Mouse (Mus musculus) heart, postnatal 0 days (tissue): ENCODE data around the gene Cdh13. TPM values are rescaled to one million over a fixed set of nuclear protein-coding genes. Genes with fewer than 3 reads are reported as not detected.
A peak's percentile ranks its signal among the peaks of the same experiment; 100 is the strongest.

ENCODE experiments used
- ATAC-seq: fragments of 200-750 bp; cut with Nextera tagmentation; 2 replicates; pipeline ENCODE4 v1.8.0; 2017; ENCODE audit warnings: low read depth, moderate number of reproducible peaks, moderate library complexity; ENCODE audit not compliant: insufficient read depth
- DNase-seq: peaks from one replicate; pipeline ENCODE4 v3.0.0-alpha.2; 2016; ENCODE audit warnings: low spot score
- H3K27ac ChIP-seq: fragments of 300-500 bp; sonication (generic); 2 replicates; pipeline ENCODE4 v1.5.1; 2014; ENCODE audit warnings: low read depth, mild to moderate bottlenecking
- H3K27me3 ChIP-seq: fragments of 300-500 bp; sonication (generic); 2 replicates; pipeline ENCODE4 v1.6.1; 2014; ENCODE audit warnings: low read length, mixed read lengths; ENCODE audit not compliant: control insufficient read depth, insufficient read depth
- H3K36me3 ChIP-seq: fragments of 300-500 bp; sonication (generic); replicated peaks from 2 replicates; pipeline ENCODE4 v1.6.1; 2014; ENCODE audit warnings: low read length, mixed read lengths; ENCODE audit not compliant: control insufficient read depth, insufficient read depth
- H3K4me1 ChIP-seq: fragments of 300-500 bp; sonication (generic); 2 replicates; pipeline ENCODE4 v1.6.1; 2014; ENCODE audit warnings: antibody characterized with exemption; ENCODE audit not compliant: control insufficient read depth, insufficient read depth
- H3K4me2 ChIP-seq: fragments of 300-500 bp; sonication (generic); 2 replicates; pipeline ENCODE4 v1.6.1; 2014; ENCODE audit warnings: low read depth, mild to moderate bottlenecking, low read length, moderate library complexity
- H3K4me3 ChIP-seq: fragments of 300-500 bp; sonication (generic); 2 replicates; pipeline ENCODE4 v1.5.1; 2014; ENCODE audit warnings: low read depth, low read length
- H3K9ac ChIP-seq: fragments of 300-500 bp; sonication (generic); replicated peaks from 2 replicates; pipeline ENCODE4 v1.6.1; 2014; ENCODE audit warnings: low read depth, low read length, mixed read lengths
- H3K9me3 ChIP-seq: fragments of 300-500 bp; sonication (generic); replicated peaks from 2 replicates; pipeline ENCODE4 v1.6.1; 2016; ENCODE audit warnings: low read length; ENCODE audit not compliant: control insufficient read depth
- CTCF ChIP-seq: IDR thresholded peaks from 2 replicates; pipeline ENCODE4 v1.5.1; 2016; ENCODE audit warnings: antibody characterized with exemption, control low read depth, low read depth
- EP300 ChIP-seq: IDR thresholded peaks from 2 replicates; pipeline ENCODE4 v1.6.1; 2016; ENCODE audit warnings: antibody characterized with exemption, low read depth
- WGBS: fragments of 180-500 bp; shearing (Covaris S2); extraction: QIAGEN DNeasy Blood & Tissue Kit; methylation state at CpG from one replicate; pipeline ENCODE4 v1.1.7; 2014; 5-methylcytosine and 5-hydroxymethylcytosine counted together
- polyA plus RNA-seq: library from polyadenylated mRNA; unstranded; fragments of >200 nt; fragmentation: Nextera tagmentation; extraction: Ambion mirVana; gene quantifications from 2 replicates; pipeline ENCODE4 v1.2.1, GENCODE M21; 2015
- total RNA-seq: library from RNA; depleted of rRNA; stranded (reverse); fragments of >200 nt; gene quantifications from 2 replicates; pipeline ENCODE4 v1.2.3, GENCODE M21; 2014; ENCODE audit warnings: low replicate concordance

Cdh13 gene
- total and polyA plus RNA-seq, 2 experiments from 2014 or later: 109 to 136 TPM

- H3K36me3 ChIP-seq: no peaks in the 10 kb centered on the region
- TF ChIP-seq CTCF: no peak
- TF ChIP-seq EP300: no peak
- H3K9me3 ChIP-seq: no peaks in the 10 kb centered on the region
- no peaks in the 10 kb centered on the region for H3K27me3 ChIP-seq
- no peak for DNase-seq
- H3K9ac ChIP-seq: no peak overlapping the region
- no peak overlapping the region for H3K4me3 ChIP-seq
- H3K4me1 ChIP-seq: no peaks in the 10 kb centered on the region
- no peak overlapping the region for H3K4me2 ChIP-seq
- ATAC-seq: no peak
- no peak overlapping the region for H3K27ac ChIP-seq
- 82% methylated on average over 2 of the region's 2 CpGs for WGBS
Observed at GRCm38 (mm10) chr8:119039358-119039757, 755.8 kb downstream of the Cdh13 start.

GRCm38 (mm10) chr8:119057876-119058275 lies 774.3 kb downstream of the Cdh13 start:
- H3K9me3 ChIP-seq: no peaks in the 10 kb centered on the region
- H3K4me3 ChIP-seq: no peak overlapping the region
- no peak overlapping the region for H3K9ac ChIP-seq
- DNase-seq (no peak), ATAC-seq (no peak)
- H3K27ac ChIP-seq: no peak overlapping the region
- TF ChIP-seq CTCF (no peak), EP300 (no peak)
- H3K36me3 ChIP-seq: no peaks in the 10 kb centered on the region
- no peak overlapping the region for H3K4me2 ChIP-seq
- H3K4me1 ChIP-seq: no peaks in the 10 kb centered on the region
- WGBS: 59% methylated on average over 5 of the region's 5 CpGs
- no peaks in the 10 kb centered on the region for H3K27me3 ChIP-seq

- H3K4me1 ChIP-seq: no peaks in the 10 kb centered on the region
- TF ChIP-seq CTCF: no peak
- TF ChIP-seq EP300: no peak
- H3K9me3 ChIP-seq: no peaks in the 10 kb centered on the region
- H3K4me3 ChIP-seq: no peak overlapping the region
- H3K27ac ChIP-seq: no peak overlapping the region
- DNase-seq (no peak), ATAC-seq (no peak)
- H3K4me2 ChIP-seq: no peak overlapping the region
- no peak overlapping the region for H3K9ac ChIP-seq
- H3K27me3 ChIP-seq: no peaks in the 10 kb centered on the region
- no peaks in the 10 kb centered on the region for H3K36me3 ChIP-seq
- 75% methylated on average over 12 of the region's 12 CpGs for WGBS
Observed at GRCm38 (mm10) chr8:119061671-119062070, 778.1 kb downstream of the Cdh13 start.

- DNase-seq (peak; percentile 57), ATAC-seq (no peak)
- TF ChIP-seq EP300 (no peak), CTCF (peak; percentile 81)
- H3K9me3 ChIP-seq: no peaks in the 10 kb centered on the region
- no peak overlapping the region for H3K27ac ChIP-seq
- no peaks in the 10 kb centered on the region for H3K4me1 ChIP-seq
- 13% methylated on average over 11 of the region's 11 CpGs for WGBS
- no peaks in the 10 kb centered on the region for H3K27me3 ChIP-seq
- no peak overlapping the region for H3K4me3 ChIP-seq
- H3K9ac ChIP-seq: no peak overlapping the region
- H3K36me3 ChIP-seq: no peaks in the 10 kb centered on the region
- no peak overlapping the region; the same call in 1 of the 2 replicates for H3K4me2 ChIP-seq
Observed at GRCm38 (mm10) chr8:119064523-119064922, 781.0 kb downstream of the Cdh13 start.

GRCm38 (mm10) chr8:119072291-119072690 lies 788.8 kb downstream of the Cdh13 start:
- H3K4me3 ChIP-seq: no peak overlapping the region
- ATAC-seq (no peak), DNase-seq (no peak)
- H3K27ac ChIP-seq: no peak overlapping the region
- H3K9me3 ChIP-seq: no peaks in the 10 kb centered on the region
- no peaks in the 10 kb centered on the region for H3K27me3 ChIP-seq
- H3K9ac ChIP-seq: no peak overlapping the region
- 71% methylated on average over 6 of the region's 6 CpGs for WGBS
- no peak for TF ChIP-seq CTCF
- TF ChIP-seq EP300: no peak
- no peaks in the 10 kb centered on the region for H3K36me3 ChIP-seq
- H3K4me2 ChIP-seq: no peak overlapping the region
- no peaks in the 10 kb centered on the region for H3K4me1 ChIP-seq

GRCm38 (mm10) chr8:119085022-119085421 lies 801.5 kb downstream of the Cdh13 start:
- Histone ChIP-seq H3K4me3 (no peak overlapping the region), H3K27ac (no peak overlapping the region), H3K4me2 (no peak overlapping the region), H3K9ac (no peak overlapping the region), H3K9me3 (no peaks in the 10 kb centered on the region), H3K36me3 (no peaks in the 10 kb centered on the region), H3K27me3 (no peaks in the 10 kb centered on the region), H3K4me1 (no peaks in the 10 kb centered on the region)
- ATAC-seq (no peak), DNase-seq (no peak)
- 85% methylated on average over 8 of the region's 8 CpGs for WGBS
- no peak for TF ChIP-seq EP300
- TF ChIP-seq CTCF: no peak
